Mouse (Mus musculus) left cerebral cortex, postnatal 10 days (tissue): ENCODE measurements at regions not wholly inside any gene's neighbourhood (a gene's known extent, or its start where the extent isn't known, plus 50 kb on each side); places are given as distances from the start of the nearest gene placed in this dataset.
A peak's percentile ranks its signal among the peaks of the same experiment; 100 is the strongest.

ENCODE experiments used
- DNase-seq, 2 experiments: peaks; one replicate each; pipeline ENCODE4 v3.0.0; 2021 to 2022; ENCODE audit warnings: low spot score in 2 of 2, mixed read lengths in 1 of 2; ENCODE audit errors: extremely low spot score in 1 of 2
- intact Hi-C: fragments of 180-260 bp; cut with DNase I; formaldehyde crosslinking; loops from one replicate; pipeline ENCODE4 v1.15.1; 2025

DNA sequence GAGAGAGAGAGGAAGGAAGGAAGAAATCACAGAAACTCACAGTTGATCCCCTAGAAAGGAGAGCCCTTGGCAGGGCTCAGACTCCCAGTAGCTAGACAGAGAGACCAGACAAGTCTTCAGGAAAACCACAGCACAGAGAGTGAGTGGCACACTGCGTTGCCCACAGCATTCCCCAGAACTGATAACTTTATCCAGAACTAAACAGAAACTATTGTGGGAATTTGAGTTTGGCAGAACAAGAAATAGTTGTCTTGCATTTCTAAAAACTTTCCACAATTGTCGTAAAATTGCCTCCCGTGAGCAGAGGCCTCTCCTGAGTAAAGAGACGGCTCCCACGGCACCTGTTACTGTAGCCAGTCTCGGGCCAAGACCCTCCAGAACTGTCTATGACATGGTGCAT is 178.1 kb downstream of the Setd4 start:
- DNase-seq: no peak
- intact Hi-C loops: no loop called here

DNA sequence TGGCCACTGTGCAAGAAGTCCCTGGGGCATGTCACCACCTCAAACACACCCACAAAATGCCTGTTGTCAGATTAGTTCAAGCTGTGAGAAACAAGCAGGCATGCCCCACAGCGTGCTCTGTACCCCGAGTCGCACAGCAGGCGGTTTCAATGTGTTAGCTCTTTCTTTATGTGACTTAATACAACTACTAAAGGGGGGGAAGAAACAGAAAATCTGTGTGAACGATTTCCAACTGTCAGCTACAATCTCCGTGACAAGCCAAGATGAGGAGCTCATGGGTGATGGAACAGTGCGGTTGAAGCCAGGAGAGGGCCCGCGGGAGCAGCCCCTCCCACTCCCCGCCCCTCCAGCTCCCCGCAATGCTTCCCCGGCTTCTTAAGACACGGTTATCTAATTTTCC is 180.7 kb downstream of the Setd4 start:
- intact Hi-C loops: no loop called here
- DNase-seq: no peak

DNA sequence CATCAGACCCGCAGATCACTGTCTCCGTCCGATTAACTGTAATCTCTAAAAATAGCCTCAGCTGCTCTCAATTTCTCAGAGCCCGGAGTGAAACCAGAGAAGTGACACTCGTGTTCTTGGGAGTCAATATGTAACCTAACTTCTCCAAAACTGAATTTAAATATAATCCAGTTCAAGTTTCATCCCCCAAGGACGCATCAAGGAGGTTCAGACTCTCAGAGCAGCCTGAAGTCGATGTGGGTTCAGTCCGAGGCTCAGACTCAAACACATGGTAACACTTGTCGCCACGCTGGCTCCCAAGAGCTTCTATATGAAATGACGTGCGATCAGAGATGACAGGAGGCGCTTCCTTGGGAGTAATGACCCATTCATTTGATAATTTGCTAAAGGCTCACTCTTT is 181.6 kb downstream of the Setd4 start:
- intact Hi-C loops: no loop called here
- DNase-seq: no peak

DNA sequence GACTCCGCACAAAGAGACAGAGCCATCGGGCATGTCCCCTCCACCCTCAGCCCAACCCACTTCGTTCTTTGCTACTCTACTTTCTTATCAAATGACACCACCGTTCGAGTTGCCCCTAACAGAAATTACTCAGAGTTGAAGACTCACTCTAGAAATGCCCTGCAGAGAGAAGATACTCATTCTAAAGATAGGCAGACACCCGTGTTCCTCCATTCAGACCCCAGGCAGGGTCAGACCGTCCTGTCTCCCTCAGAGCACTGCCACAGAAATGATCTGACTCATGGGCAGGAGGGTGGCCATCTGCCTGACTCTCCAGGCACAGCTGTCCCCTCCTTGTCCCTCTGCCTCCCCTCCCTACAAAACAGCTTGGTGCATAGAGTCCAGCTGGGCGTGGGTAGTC is 185.6 kb downstream of the Setd4 start:
- intact Hi-C loops: no loop called here
- DNase-seq: no peak

DNA sequence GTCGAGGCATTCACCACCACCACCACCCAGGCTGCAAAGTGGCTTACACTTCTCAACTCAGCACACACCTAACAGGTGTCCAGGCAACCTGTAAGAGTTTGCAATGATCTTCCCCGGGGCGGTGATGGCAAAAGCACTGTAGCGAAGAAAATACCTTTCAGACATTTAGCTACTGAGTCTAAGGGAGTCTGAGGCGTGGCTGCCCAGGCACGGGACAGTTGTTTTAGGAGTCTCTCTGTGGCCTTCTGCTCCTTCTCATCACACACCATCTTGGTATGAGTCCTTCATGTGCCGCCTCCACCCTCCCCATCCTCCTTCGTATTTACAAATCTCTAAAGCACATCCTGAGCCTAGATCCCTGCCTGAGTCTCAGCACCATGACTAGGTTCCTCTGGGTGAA is 186.0 kb downstream of the Setd4 start:
- no peak for DNase-seq
- intact Hi-C loops: no loop called here

DNA sequence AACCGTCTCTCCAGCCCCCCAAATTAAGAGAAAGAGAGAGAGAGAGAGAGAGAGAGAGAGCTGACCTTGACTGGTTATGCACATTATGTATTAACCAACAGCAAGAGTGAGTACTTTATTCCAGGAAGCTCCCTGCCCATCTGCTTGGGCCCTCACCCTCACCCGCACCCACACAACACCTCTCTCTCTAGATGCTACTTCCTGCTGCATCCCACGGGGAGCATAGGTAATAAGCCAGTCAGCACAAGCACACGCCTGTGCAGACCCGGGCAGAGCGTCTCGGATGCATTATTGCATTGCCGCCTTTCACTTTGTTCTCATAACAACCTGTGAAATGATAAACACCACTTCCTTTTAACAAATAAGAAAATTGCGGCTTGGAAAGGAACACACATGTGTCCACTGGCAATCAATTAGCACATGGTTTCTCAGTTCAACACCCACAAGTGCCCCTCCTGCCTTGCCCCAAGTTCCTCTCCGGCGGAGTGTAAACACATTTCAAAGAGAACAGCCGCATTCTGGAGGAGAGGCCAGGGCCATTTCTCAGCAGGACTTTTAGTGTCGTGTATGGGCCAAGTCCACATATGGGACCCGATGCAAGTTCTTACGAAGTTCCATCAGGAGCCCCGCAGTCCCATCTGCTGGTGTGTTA is 211.7 kb downstream of the Setd4 start:
- no peak for DNase-seq
- intact Hi-C loops: no loop called here

DNA sequence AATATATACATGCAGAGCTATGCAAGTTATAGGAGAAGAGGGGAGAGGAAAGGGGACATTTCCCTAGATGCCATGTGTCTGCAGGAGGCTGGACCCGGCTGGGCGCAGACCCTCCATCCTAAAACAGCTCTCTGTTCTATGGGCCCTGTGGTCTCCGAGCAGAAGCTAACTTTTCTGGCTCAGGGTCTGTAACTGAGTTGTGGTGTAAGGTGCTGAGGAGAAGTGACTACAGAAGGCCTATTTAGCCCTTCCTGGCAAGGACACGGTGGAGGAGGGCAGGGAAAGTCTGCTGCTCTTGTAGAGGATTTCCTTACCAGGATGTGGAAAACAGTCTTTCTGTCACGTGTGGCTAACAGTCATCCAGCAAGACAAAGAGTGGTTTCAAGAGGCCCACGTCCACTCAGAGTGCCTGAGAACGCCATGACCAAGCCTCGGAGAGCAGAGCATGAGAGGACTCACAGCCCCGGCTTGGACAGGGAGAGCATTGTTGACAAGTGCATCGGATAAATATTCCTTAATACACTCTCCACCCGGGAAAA is 216.2 kb downstream of the Setd4 start:
- DNase-seq: no peak
- intact Hi-C loops: no loop called here

DNA sequence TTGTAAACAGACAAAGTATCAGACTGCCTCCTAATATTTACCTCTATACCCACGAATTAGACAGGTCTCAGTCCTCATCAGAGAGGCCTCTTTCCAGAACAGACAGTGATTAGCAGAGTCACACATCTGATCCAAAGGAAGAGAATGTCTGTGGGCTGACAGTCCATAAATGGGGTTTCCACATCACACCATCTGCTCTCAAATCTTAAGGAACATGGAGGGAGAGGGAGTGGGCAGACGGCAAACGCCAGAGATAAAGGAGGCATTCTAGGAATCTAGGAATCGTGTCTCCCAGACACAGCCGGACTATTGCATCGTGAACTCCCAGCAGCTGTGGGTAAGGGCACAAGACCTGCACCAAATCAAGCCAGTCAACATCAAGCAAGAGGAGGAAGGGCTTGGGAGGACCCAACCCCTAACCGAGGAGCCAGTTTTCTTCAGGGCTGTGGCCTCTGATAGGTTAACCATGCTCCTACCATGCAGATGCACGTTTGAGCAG is 219.8 kb downstream of the Setd4 start:
- DNase-seq: no peak
- intact Hi-C loops: no loop called here

DNA sequence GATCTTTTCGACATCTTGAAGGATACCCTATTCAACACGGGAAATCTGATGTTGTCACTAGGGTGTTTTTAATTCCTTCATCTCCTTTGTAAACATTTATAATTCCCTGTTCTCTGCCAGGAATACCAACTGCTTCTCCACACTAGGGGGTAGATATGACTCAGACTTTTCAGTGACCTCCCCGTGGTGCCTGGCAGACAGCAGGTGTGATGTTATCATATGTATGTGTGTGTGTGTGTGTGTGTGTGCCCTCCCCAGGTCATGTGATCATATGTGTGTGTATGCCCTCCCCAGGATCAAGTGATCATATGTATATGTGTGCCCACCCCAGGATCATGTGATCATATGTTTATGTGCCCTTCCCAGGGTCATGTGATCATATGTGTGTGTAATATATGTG is 220.9 kb downstream of the Setd4 start:
- DNase-seq: no peak
- intact Hi-C loops: no loop called here

DNA sequence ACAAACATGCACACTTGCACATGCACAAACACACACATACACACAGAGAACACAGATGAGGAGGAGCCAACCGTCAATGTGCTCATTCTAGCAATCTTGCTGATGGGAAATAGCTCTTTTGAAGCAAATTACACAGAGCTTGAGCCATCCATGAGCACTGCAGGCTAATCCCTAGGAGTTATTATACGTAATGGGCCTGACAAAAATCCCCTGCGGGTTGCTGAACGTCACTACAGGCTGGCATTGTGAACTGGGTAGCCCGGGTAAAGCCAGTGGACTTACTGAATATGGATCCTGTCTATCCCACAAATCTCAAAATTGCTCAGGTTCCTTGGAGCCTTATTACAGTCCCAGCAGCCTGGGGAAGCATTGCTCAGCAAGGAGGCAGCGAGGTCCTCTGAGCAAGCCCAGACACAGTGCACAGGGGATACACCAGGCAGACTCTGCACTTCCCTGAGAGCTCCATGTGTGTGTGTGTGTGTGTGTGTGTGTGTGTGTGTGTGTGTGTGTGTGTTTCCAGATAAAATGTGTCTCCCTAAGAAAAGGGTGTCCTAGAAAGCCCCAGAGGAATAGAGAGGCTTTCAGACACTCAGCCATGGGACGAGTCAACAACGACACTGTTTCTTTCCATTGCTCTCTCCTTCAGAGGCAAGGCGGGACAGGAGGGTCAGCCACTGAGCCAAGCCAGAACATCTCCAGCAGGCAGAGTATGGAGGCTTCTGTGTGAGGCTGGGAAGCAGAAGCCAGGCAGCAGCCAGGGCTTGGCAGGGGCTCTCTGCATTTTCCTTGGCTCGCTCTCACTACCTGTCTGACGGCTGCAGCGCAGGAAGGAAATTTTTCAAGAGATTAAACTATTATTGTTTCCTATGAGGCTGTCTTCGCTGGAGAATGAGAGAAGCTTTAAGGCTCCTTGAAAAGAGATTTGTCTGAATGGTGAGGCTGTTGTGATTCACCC is 222.9 kb downstream of the Setd4 start:
- intact Hi-C loops: no loop called here
- no peak for DNase-seq

DNA sequence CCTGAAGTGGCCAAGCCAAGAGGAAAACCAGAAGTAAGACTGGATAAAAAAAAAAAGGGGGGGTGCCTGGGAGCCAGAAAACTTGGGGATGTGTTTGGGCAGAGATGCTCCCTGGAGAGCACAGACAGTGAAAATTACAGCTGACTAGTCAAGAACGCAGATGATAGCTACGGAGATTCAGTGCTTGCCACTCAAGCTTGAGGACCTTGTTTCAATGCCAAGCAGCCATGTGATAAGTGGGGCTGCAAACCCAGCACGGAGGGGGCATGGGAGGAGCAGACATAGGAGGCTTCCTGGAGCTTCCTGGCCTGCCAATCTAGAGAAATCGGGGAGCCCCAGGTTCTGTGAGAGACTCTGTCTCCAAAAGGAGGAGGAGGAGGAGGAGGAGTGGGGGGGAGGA is 223.7 kb downstream of the Setd4 start:
- no peak for DNase-seq
- intact Hi-C loops: no loop called here

DNA sequence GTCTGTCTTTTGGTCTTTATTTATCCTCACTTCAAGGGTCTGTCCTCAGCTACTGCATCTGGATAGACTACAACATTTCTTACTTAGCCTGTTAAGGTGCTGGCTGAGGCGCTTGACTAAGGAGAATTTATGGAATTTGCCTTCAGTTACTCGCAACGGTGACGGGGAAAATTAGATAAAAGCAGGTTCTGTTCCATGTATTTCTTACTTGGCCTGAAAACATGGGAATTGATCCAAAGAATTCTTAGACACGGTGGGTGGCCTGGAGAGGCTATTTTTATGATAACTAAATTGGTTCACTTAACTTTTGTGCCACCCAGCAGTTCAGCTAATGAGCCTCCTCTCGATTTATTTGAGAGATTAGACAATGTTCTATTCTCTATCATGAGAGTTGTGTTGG is 224.3 kb downstream of the Setd4 start:
- DNase-seq: no peak
- intact Hi-C loops: no loop called here

DNA sequence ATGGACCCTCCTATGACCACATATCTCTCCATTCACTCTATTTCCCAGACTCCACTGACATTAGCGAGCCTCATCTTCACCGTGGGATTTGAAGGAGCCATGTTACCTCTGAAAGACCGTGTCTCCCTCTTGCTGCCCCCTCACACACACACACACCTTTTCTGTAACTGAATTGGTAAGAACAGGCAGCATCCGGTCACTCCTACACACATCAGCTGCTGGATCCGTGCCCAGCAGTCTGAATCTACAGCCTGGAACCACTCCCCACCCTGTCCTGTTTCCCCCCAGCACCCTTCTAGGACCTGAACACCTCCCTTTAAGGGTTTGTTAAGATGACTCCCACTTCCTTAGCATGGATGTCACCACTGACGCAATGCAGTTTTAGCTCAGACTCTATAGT is 229.2 kb downstream of the Setd4 start:
- intact Hi-C loops: no loop called here
- DNase-seq: peak in 1 of 2 experiments; percentile 62

DNA sequence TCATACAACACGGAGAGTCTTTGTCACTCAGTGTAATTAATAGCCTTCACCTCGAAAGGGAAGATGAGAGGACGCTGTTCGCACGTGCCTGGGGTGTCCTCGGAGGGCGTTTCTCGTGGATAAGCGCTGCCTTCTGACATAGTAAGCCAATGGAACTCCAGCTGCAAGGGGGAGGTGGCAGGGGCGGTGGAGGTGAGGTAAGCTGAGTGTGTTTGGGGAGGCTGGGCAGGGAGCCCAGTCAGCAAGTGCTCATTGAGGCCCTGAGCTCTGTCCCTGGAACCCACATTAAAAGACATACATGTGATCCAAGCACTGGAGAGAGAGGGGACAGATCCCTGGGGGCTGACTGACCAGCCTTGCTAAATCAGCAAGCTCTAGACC is 234.1 kb downstream of the Setd4 start:
- no peak for DNase-seq
- intact Hi-C loops: no loop called here

DNA sequence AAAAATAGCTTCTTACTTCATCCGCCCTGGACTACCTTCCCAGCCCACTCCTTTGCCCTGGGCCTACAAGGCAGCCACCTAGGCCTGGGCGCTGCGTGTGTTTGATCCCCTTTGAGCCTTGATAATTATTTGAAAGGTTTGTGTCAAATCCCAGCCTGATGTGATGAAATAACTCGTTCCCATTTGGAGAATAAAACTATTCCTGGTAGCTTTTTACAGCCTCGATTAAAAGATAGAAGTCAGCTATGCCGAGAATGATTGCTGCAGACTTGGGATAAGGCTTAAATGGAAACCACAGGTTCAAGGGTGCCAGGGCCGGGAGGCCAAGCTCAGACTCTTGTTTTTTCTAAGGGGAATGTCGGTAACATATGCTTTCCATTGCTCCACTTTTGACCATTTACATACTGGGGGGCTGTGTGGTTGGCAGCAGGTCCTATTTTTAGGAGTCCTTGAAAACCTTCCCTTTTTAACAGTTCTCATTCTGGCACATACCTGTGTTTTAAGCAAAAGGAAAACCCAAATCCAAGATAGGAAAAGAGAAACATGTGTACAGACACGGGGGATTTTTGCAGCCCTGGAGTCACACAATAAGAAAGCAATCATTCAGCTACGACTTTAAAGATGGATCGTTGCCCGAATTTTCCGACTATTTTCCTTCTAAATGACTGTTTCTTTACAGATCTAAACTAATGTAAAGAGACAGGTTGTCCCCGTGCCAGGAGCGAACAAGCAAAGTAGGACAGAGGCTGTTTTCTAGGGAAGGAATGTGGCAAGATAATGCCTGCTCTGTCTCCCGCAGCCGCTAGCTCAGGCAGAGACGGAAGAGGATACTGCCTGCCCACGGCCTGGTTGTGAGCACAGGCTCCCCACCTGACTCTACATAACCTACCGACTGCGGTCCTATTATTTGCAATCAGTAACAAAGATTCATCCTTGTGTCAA is 234.8 kb downstream of the Setd4 start:
- intact Hi-C loops: no loop called here
- peak; percentile 49 to 50 for DNase-seq

DNA sequence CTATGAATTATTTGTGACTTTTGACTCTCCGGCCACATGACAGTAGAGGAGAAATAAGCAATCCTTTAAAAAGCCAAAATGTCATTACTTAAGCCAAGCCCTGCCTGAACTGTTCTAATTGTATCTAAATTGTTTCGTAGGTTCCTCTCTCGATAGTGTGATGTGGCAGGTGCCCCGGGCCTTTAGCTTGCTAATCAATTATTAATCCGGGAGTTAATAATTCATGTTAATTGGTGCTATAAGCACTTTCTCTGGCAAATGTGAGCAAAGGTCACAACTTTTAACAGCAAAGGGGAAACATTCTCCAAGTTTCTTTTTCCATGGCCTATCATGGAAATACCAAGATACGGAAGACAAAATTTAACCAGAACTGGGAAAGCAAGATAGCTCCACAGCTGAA is 235.9 kb downstream of the Setd4 start:
- no peak for DNase-seq
- intact Hi-C loops: no loop called here

DNA sequence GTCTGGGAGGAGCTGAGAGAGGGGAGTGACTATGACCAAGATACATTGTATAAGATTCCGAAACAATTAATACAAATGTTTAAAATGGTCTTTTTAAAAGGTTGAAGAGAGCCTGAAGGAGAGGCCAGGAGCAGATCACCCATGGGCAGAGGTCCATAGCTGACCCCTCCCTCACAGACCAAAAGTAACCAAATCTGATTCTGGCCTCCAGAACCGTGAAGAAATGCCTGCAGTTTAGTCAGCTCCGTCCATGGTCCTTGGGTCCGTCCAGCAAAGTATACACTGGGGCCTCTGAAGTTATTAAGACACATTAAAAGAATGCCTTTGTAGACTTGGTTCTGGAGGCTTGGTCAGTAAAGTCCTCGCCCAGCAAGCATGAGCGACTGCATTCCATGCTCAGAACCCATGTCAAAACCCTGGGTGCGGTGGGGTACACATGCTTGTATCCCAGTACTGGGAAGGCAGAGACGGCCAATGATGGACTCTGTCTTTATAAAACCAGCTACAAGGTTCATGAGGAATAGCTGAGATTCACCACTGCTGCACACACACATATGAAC is 236.5 kb downstream of the Setd4 start:
- no peak for DNase-seq
- intact Hi-C loops: no loop called here

DNA sequence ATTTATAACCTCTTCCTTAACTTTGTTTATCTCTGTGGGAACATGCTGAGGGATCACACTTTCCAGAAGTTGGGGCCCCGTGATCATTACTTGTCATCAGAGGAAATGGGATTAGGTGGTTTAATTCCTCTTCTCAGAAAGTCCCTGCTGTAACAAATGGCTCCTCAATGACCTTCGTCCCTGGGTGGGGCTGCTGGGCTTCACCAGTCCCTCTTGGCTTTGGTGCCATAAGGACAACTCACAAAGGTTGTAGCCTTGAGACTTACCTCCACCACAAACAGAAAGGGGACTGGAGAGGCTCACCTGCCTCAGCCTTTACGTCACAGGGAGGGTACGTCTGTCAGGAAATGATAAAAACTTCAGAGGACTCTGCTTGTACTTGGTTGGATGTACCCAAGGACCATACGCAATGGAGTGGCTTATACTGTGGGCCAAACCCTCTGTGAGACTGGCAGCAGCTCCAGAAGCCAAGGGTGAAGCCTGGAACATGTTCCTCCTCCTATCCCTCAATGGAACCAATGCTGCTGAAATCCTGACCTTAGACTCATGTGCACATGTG is 237.4 kb downstream of the Setd4 start:
- DNase-seq: no peak
- intact Hi-C loops: no loop called here
